Mouse (Mus musculus) kidney, embryonic 14.5 days (tissue): ENCODE results near the gene Lingo1. TPM values are rescaled to one million over a fixed set of nuclear protein-coding genes. Genes with fewer than 3 reads are reported as not detected.

Source experiments
- ATAC-seq: fragments of 200-750 bp; cut with Nextera tagmentation; 2 replicates; pipeline ENCODE4 v1.8.0; 2017; ENCODE audit warnings: moderate number of reproducible peaks, mild to moderate bottlenecking, moderate TSS enrichment, moderate library complexity; ENCODE audit not compliant: low FRiP score, low TSS enrichment
- H3K27ac ChIP-seq: fragments of 300-500 bp; sonication (generic); 2 replicates; pipeline ENCODE4 v1.5.1; 2014; ENCODE audit warnings: low read depth, mild to moderate bottlenecking, low read length, moderate library complexity, mixed read lengths
- H3K27me3 ChIP-seq: fragments of 300-500 bp; sonication (generic); 2 replicates; pipeline ENCODE4 v1.6.1; 2014; ENCODE audit warnings: mild to moderate bottlenecking, low read length; ENCODE audit not compliant: control insufficient read depth, insufficient read depth
- H3K36me3 ChIP-seq: fragments of 300-500 bp; sonication (generic); 2 replicates; pipeline ENCODE4 v1.6.1; 2014; ENCODE audit warnings: low read length, mixed read lengths; ENCODE audit not compliant: control insufficient read depth, insufficient read depth
- H3K4me1 ChIP-seq: fragments of 300-500 bp; sonication (generic); 2 replicates; pipeline ENCODE4 v1.6.1; 2014; ENCODE audit warnings: low read length, mixed read lengths; ENCODE audit not compliant: control insufficient read depth, insufficient read depth
- H3K4me2 ChIP-seq: fragments of 300-500 bp; sonication (generic); replicated peaks from 2 replicates; pipeline ENCODE4 v1.6.1; 2014; ENCODE audit warnings: low read depth, mild to moderate bottlenecking, low read length
- H3K4me3 ChIP-seq: fragments of 300-500 bp; sonication (generic); 2 replicates; pipeline ENCODE4 v1.5.1; 2014; ENCODE audit warnings: mild to moderate bottlenecking, low read length
- H3K9ac ChIP-seq: fragments of 300-500 bp; sonication (generic); 2 replicates; pipeline ENCODE4 v1.6.1; 2014; ENCODE audit warnings: low read depth, mild to moderate bottlenecking, low read length, moderate library complexity
- H3K9me3 ChIP-seq: fragments of 300-500 bp; sonication (generic); 2 replicates; pipeline ENCODE4 v1.6.1; 2016; ENCODE audit warnings: low read length; ENCODE audit not compliant: control insufficient read depth
- WGBS: fragments of 180-500 bp; shearing (Covaris S2); extraction: QIAGEN DNeasy Blood & Tissue Kit; methylation state at CpG from one replicate; pipeline ENCODE4 v1.1.7; 2014; 5-methylcytosine and 5-hydroxymethylcytosine counted together
- polyA plus RNA-seq: library from polyadenylated mRNA; unstranded; fragments of >200 nt; fragmentation: Nextera tagmentation; extraction: Ambion mirVana; gene quantifications from 2 replicates; pipeline ENCODE4 v1.2.1, GENCODE M21; 2014

Lingo1 gene
- polyA plus RNA-seq, 1 experiment from 2014 or later = 4.6 TPM

GRCm38 (mm10) chr9:56580101-56580500 lies 216.2 kb downstream of the Lingo1 start:
- ATAC-seq = no peak
- WGBS = 21% methylated on average over 4 of the region's 4 CpGs
- H3K9me3 ChIP-seq = no peaks in the 10 kb centered on the region
- no peaks in the 10 kb centered on the region for H3K27me3 ChIP-seq
- H3K4me3 ChIP-seq = no peak overlapping the region
- H3K9ac ChIP-seq = no peak overlapping the region
- H3K4me2 ChIP-seq = no peak overlapping the region
- no peaks in the 10 kb centered on the region for H3K36me3 ChIP-seq
- H3K27ac ChIP-seq = no peak overlapping the region
- H3K4me1 ChIP-seq = 0 out of 2 replicates have a peak, but pooled peaks cover 4% of the 10 kb centered on the region

- Histone ChIP-seq H3K9ac (no peak overlapping the region), H3K27ac (no peak overlapping the region), H3K27me3 (no peaks in the 10 kb centered on the region), H3K4me2 (no peak overlapping the region), H3K9me3 (no peaks in the 10 kb centered on the region), H3K4me1 (peaks cover 7% of the 10 kb centered on the region; the same call in 1 of the 2 replicates), H3K36me3 (no peaks in the 10 kb centered on the region), H3K4me3 (no peak overlapping the region)
- WGBS = 68% methylated on average over 11 of the region's 11 CpGs
- ATAC-seq = no peak
Observed at GRCm38 (mm10) chr9:56577405-56577804, 218.9 kb downstream of the Lingo1 start.

GRCm38 (mm10) chr9:56572534-56573479 lies 223.5 kb downstream of the Lingo1 start:
- H3K9ac ChIP-seq = peak overlapping the region; percentile 20; the same call in 1 of the 2 replicates

More at GRCm38 (mm10) chr9:56572534-56573479, 223.5 kb downstream of the Lingo1 start:
- no peaks in the 10 kb centered on the region for H3K36me3 ChIP-seq
- H3K9me3 ChIP-seq = no peaks in the 10 kb centered on the region
- ATAC-seq = peak; percentile 85
- peak overlapping the region; percentile 24 for H3K4me2 ChIP-seq
- WGBS = 28% methylated on average over 23 of the region's 23 CpGs
- H3K27ac ChIP-seq = no peak overlapping the region
- H3K27me3 ChIP-seq = no peaks in the 10 kb centered on the region
- no peak overlapping the region; the same call in 1 of the 2 replicates for H3K4me3 ChIP-seq
- H3K4me1 ChIP-seq = peaks cover 8% of the 10 kb centered on the region; the same call in 1 of the 2 replicates

Other genes starting within 250 kb of the Lingo1 start
- gene Odf3l1, start 68.2 kb upstream of the Lingo1 start, polyA plus RNA-seq = 0.20 TPM in 1 of 2 replicates, not detected in the other
- 15.7 and 19.2 TPM in 2 replicates for gene Cspg4, start 68.6 kb upstream of the Lingo1 start, polyA plus RNA-seq
- gene Snx33, start 131.9 kb upstream of the Lingo1 start, polyA plus RNA-seq = 4.1 and 8.3 TPM in 2 replicates
- gene Imp3, start 141.0 kb upstream of the Lingo1 start, polyA plus RNA-seq = 98.4 and 111 TPM in 2 replicates
- gene Snupn, start 154.4 kb upstream of the Lingo1 start, polyA plus RNA-seq = 24.3 and 27.7 TPM in 2 replicates
- gene Ptpn9, start 198.5 kb upstream of the Lingo1 start, polyA plus RNA-seq = 27.3 and 40.0 TPM in 2 replicates